Mouse (Mus musculus) stomach, postnatal 0 days (tissue): ENCODE results near the gene Sept9. TPM values are rescaled to one million over a fixed set of nuclear protein-coding genes. Genes with fewer than 3 reads are reported as not detected.

ENCODE experiments used
- ATAC-seq: fragments of 200-750 bp; cut with Nextera tagmentation; 2 replicates; pipeline ENCODE4 v1.8.0; 2017; ENCODE audit not compliant: low FRiP score, low TSS enrichment
- DNase-seq: peaks from one replicate; pipeline ENCODE4 v3.0.0-alpha.2; 2016; ENCODE audit warnings: low spot score
- H3K27ac ChIP-seq: fragments of 300-500 bp; sonication (generic); replicated peaks from 2 replicates; pipeline ENCODE4 v1.5.1; 2014; ENCODE audit warnings: mild to moderate bottlenecking, control low read depth
- H3K27me3 ChIP-seq: fragments of 300-500 bp; sonication (generic); 2 replicates; pipeline ENCODE4 v1.6.1; 2014; ENCODE audit warnings: low read length; ENCODE audit not compliant: control insufficient read depth, insufficient read depth
- H3K36me3 ChIP-seq: fragments of 300-500 bp; sonication (generic); 2 replicates; pipeline ENCODE4 v1.6.1; 2014; ENCODE audit warnings: low read length, mixed read lengths; ENCODE audit not compliant: control insufficient read depth, insufficient read depth
- H3K4me1 ChIP-seq: fragments of 300-500 bp; sonication (generic); replicated peaks from 2 replicates; pipeline ENCODE4 v1.6.1; 2014; ENCODE audit warnings: antibody characterized with exemption; ENCODE audit not compliant: control insufficient read depth, insufficient read depth
- H3K4me2 ChIP-seq: fragments of 300-500 bp; sonication (generic); replicated peaks from 2 replicates; pipeline ENCODE4 v1.6.1; 2014; ENCODE audit warnings: low read depth, mild to moderate bottlenecking, control low read depth, moderate library complexity
- H3K4me3 ChIP-seq: fragments of 300-500 bp; sonication (generic); 2 replicates; pipeline ENCODE4 v1.5.1; 2014; ENCODE audit warnings: low read depth, low read length, control low read depth
- H3K9ac ChIP-seq: fragments of 300-500 bp; sonication (generic); 2 replicates; pipeline ENCODE4 v1.6.1; 2014; ENCODE audit warnings: mild to moderate bottlenecking, low read length, control low read depth, mixed read lengths
- H3K9me3 ChIP-seq: fragments of 300-500 bp; sonication (generic); 2 replicates; pipeline ENCODE4 v1.6.1; 2016; ENCODE audit warnings: low read length; ENCODE audit not compliant: control insufficient read depth
- CTCF ChIP-seq: IDR thresholded peaks from 2 replicates; pipeline ENCODE4 v1.5.1; 2016; ENCODE audit warnings: antibody characterized with exemption, low read depth, mild to moderate bottlenecking, moderate library complexity
- EP300 ChIP-seq: optimal IDR thresholded peaks from 2 replicates; pipeline ENCODE3; 2016; ENCODE audit warnings: antibody characterized with exemption
- whole genome bisulfite sequencing: fragments of 180-500 bp; shearing (Covaris S2); extraction: QIAGEN DNeasy Blood & Tissue Kit; methylation state at CpG from one replicate; pipeline ENCODE4 v1.1.7; 2014; 5-methylcytosine and 5-hydroxymethylcytosine counted together
- polyA plus RNA-seq: library from polyadenylated mRNA; unstranded; fragments of >200 nt; fragmentation: Nextera tagmentation; extraction: Ambion mirVana; gene quantifications from 2 replicates; pipeline ENCODE4 v1.2.1, GENCODE M21; 2015

Sept9 gene
- polyA plus RNA-seq, 1 experiment from 2014 or later: 42.9 TPM

GRCm38 (mm10) chr11:117266906-117267721 is 67.7 kb downstream of the Sept9 start:
- Histone ChIP-seq H3K4me1 (peaks cover 16% of the 10 kb centered on the region), H3K36me3 (no peaks in the 10 kb centered on the region), H3K4me2 (peak overlapping the region; percentile 65), H3K27me3 (no peaks in the 10 kb centered on the region), H3K27ac (peak overlapping the region; percentile 87), H3K9me3 (no peaks in the 10 kb centered on the region), H3K4me3 (peak overlapping the region; percentile 67), H3K9ac (peak overlapping the region; percentile 67)
- DNase-seq (peak; percentile 53), ATAC-seq (peak; percentile 39; the same call in 1 of the 2 replicates)
- peak; percentile 70 for TF ChIP-seq CTCF
- no peak for TF ChIP-seq EP300
- WGBS: 3% methylated on average over 37 of the region's 37 CpGs

- no peaks in the 10 kb centered on the region for H3K36me3 ChIP-seq
- H3K27me3 ChIP-seq: no peaks in the 10 kb centered on the region
- peaks cover 16% of the 10 kb centered on the region for H3K4me1 ChIP-seq
- 20% methylated on average over 4 of the region's 4 CpGs for WGBS
- no peak for DNase-seq
- H3K9me3 ChIP-seq: no peaks in the 10 kb centered on the region
- H3K4me2 ChIP-seq: peak overlapping the region; percentile 65
- ATAC-seq: no peak
- peak overlapping the region; percentile 67 for H3K4me3 ChIP-seq
- peak overlapping the region; percentile 13; the same call in 1 of the 2 replicates for H3K9ac ChIP-seq
- 0 out of 2 replicates have a peak overlapping the region, but pooled peaks have one; percentile 53 for H3K27ac ChIP-seq
- TF ChIP-seq EP300: no peak
- TF ChIP-seq CTCF: no peak
Observed at GRCm38 (mm10) chr11:117267828-117268227, 68.4 kb downstream of the Sept9 start.

- Histone ChIP-seq H3K9ac (no peak overlapping the region), H3K36me3 (no peaks in the 10 kb centered on the region), H3K27ac (peak overlapping the region; percentile 24; the same call in 1 of the 2 replicates), H3K9me3 (no peaks in the 10 kb centered on the region), H3K4me3 (no peak overlapping the region), H3K4me2 (peak overlapping the region; percentile 65), H3K27me3 (no peaks in the 10 kb centered on the region), H3K4me1 (peaks cover 16% of the 10 kb centered on the region)
- DNase-seq (no peak), ATAC-seq (no peak)
- TF ChIP-seq EP300 (no peak), CTCF (no peak)
- WGBS: 35% methylated on average over 10 of the region's 10 CpGs
Observed at GRCm38 (mm10) chr11:117268304-117268956, 69.0 kb downstream of the Sept9 start.

DNA sequence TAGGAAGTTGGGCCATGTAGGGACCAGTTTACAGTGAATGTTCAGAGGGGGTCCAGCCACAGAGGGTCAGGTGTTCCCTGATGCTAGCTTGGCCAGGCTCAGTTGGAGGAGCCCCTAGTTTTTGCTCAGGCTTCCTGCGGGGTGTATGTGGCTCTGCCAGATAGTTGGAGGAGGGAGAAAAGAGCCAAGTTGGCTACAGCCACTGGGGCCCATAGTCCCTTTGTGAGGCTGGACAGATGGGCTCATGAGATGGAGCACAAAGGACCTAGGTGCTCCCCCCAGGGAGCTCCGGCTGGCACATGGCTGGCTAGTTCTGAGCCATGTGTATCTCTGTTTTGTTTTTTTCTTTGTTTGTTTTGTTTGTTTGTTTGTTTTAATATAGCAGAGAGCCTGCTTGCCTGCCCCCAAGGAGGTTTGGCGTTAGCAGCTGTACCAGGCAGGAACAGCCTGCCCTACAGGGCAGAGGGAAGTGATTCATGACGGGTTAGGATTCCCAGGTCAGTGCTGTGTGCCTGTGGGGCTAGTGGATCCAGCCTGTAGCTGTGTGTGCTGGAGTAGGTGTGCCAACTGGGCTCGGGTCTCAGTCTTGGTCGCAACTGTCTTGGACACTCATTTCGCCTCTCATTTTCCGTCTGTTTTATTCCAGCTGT is 69.7 kb downstream of the Sept9 start:
- TF ChIP-seq EP300 (no peak), CTCF (no peak)
- Histone ChIP-seq H3K9ac (no peak overlapping the region), H3K4me3 (no peak overlapping the region), H3K27ac (peak overlapping the region; percentile 40), H3K4me2 (peak overlapping the region; percentile 20), H3K4me1 (peaks cover 16% of the 10 kb centered on the region), H3K27me3 (no peaks in the 10 kb centered on the region), H3K36me3 (no peaks in the 10 kb centered on the region), H3K9me3 (no peaks in the 10 kb centered on the region)
- DNase-seq: no peak
- WGBS: 51% methylated on average over 8 of the region's 8 CpGs
- ATAC-seq: no peak

DNA sequence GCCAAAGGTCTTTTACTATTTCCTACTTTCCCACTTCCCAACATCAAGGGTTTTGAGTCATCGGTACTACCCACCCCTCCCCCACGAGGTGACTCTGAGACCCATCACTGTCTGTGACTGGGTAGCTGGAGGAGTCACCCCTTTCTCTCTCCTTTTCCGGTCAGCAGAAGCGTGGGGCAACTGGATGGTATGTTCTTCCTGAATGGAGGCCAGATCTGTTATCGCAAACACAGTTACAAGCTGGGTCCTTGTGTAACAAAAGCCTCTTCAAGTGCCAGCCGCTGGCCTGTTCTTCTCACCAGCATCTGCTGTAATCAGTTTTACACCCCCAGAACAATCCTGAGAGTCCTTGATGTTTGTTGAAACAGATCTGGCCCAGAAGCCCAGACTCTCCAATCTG is 70.5 kb downstream of the Sept9 start:
- Histone ChIP-seq H3K27me3 (no peaks in the 10 kb centered on the region), H3K9ac (no peak overlapping the region), H3K9me3 (no peaks in the 10 kb centered on the region), H3K4me1 (peaks cover 14% of the 10 kb centered on the region), H3K36me3 (no peaks in the 10 kb centered on the region), H3K4me3 (no peak overlapping the region), H3K4me2 (no peak overlapping the region), H3K27ac (no peak overlapping the region)
- no peak for TF ChIP-seq EP300
- TF ChIP-seq CTCF: no peak
- whole genome bisulfite sequencing: 69% methylated on average over 6 of the region's 6 CpGs
- no peak for ATAC-seq
- no peak for DNase-seq
